Mouse (Mus musculus) ES-CJ7 (cell line): ENCODE data around the gene Slco4c1.

Experiments used
- DNase-seq: peaks from one replicate; pipeline ENCODE4 v3.0.0; 2011; ENCODE audit warnings: low read depth, low spot score

Gene Slco4c1

GRCm38 (mm10) chr1:96871528-96872360 is at the start of gene Slco4c1:
TSS of gene Slco4c1 (minus strand) at chr1:96872171.
- peak; percentile 80 for DNase-seq

DNA sequence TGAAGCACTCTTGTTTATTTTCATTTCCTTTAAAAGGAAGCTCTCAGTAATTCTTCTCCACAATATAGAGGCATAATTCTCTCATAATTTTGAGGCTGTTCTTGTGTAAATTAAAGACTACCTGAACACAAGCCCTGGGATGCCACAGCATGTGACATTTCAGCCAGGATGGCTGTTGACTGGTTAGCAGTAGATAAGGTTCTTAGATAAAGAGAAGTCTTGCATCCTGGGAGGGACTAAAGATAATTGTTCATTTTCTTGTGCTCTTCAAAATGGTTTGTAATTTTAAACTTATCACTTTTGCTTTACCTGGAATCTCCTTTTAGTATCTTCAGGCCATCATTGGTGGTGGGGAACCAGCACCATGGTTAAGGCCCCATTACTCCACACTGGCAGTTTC is 45.4 kb upstream of the Slco4c1 start:
- DNase-seq = no peak

DNA sequence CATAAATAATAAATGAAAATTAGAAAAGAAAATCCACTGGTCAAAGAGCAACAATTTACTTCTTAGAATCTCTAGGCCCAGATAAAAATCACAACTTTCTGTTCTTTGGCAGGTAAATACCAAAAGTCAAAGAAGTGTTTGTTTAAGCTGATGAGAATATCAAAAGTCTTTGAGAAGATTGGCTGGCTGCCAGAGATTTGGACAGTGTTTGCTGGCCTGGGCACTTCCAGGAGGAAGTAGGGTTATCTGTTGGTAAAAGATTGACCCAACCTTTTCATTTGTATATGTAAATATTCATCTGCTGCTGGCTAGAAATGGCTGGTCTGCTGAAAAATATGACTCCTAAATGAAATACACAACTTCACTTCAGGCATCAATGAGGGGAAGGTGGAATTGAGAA is 11.8 kb upstream of the Slco4c1 start:
- DNase-seq = no peak

DNA sequence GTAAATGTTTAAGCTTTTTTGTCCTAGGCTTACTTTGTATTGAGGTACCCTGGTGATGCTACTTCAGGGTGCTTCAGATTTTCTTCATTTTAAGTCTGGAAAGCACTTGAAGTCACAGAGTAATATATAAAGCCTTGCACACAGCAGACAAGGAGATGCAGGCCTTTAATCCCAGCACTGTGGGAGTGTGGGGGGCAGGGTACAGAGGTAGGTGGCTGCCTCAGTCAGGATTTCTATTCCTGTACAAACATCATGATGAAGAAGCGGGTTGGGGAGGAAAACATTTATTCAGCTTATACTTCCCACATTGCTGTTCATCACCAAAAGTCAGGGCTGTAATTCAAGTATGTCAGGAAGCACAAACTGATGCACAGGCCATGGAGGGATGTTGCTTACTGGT is 6.6 kb upstream of the Slco4c1 start:
- DNase-seq = no peak

GRCm38 (mm10) chr1:96876076-96876475 is 4.1 kb upstream of the Slco4c1 start:
- peak; percentile 93 for DNase-seq

DNA sequence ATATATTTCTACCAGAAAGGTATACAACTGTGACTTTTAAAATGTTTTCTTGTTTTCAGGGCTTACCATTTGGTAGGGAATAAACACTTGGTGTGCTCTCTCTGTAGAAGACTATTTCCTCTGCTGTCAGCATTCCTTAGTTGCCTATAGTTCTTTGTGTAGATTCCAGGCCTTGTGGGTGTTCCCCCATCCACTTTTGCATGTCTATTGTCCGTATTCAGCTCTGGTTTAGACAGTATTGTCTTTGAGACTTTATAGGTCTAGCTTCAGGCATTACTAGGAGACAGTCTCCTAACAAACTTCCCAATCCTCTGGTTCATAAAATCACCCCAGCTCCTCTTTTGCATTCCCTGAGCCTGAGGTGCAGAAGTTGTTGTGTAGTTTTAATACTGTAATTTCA is 2.7 kb upstream of the Slco4c1 start:
- peak; percentile 96 for DNase-seq

DNA sequence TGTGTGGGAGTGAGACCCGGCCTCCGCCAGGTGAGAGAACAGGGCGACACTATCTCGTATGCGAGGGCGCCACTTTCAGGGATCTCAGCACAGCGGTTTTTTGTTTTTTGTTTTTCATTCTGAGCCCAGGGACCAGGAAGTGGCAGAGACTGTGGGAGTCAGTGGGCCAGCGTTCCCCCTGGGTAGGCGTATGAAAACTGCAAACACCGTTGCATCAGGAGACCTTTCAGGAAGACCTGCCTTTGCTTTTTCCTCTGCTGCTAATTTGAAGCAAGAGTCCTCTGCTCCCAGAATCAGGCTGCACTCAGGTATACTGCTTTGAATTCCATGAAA is 356 bp upstream of the Slco4c1 start:
- no peak for DNase-seq

- peak; percentile 19 for DNase-seq
Observed at GRCm38 (mm10) chr1:96870764-96871307, 1.1 kb downstream of the Slco4c1 start.

DNA sequence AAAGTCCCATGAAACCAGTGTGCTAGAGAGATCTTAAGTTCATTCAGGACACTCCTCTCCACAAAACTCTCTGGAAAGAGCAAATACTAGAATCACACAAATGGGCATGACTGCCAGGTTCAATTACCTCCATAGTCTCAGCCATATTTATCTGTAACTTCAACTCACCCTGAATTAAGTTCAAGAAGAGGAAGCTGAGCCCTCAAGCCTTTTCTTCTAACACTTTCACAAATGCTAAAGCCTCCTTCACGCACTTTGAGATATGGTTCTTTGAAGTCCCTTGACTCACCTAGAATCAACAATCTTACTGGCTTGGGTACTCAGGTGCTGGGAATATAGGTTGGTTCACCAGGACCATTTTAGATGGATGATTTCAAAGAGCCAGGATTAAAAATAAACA is 3.2 kb downstream of the Slco4c1 start:
- no peak for DNase-seq

GRCm38 (mm10) chr1:96866002-96866401 is 6.0 kb downstream of the Slco4c1 start:
- no peak for DNase-seq

DNA sequence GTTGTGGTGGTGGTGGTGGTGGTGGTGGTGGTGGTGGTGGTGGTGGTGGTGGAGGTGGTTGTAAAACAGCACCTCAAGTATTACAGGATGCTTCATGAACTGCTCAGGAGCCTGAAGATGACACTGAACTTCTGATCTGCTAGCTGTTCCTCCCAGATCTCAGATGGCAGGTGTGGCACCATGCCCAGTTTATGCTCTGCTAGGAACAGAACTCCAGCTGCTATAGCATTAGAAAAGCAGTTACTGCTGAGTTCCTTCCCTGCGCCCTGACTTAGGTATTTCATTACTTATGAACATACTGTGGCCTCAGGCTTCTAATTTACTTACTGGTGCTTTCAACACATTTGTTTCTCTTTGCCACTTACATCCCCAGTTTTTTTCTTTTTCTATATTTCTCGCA is 7.9 kb downstream of the Slco4c1 start:
- no peak for DNase-seq

DNA sequence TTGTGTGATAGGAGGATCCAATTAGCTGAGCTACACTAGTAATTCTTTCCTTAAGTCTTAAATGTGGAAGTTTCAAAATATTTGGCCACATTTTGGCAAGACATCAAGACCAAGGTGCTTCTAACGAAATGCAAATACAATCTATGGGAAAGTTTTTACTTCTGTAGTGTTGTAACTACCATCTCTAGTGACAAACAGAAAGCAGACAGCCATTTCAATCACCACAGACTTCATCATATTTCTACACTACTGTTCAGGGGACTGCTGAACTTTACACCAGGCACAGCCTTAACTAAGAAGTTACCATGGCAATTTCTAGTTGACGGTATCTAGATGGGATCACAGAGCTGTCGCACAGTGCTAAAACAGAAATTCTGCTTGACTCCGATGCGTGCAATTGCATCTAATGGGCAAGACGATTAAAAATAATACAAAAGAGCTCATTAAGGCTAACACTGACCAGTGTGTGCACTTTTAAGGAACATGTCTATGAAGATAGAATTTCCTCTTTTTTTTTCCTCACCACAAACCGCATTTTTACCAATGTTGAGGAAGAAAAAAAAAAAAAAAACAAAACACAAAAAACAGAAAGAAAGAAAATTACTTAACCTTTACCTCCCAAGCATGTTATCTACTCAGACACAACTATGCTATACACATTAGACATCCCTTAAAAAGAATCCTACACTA is 11.8 kb downstream of the Slco4c1 start:
- DNase-seq = no peak

- DNase-seq = no peak
Observed at GRCm38 (mm10) chr1:96853541-96853940, 18.4 kb downstream of the Slco4c1 start.

- DNase-seq = no peak
Observed at GRCm38 (mm10) chr1:96849101-96849500, 22.9 kb downstream of the Slco4c1 start.

GRCm38 (mm10) chr1:96848606-96849005 is 23.4 kb downstream of the Slco4c1 start:
- DNase-seq = no peak

- DNase-seq = peak; percentile 41
Observed at GRCm38 (mm10) chr1:96846727-96847126, 25.2 kb downstream of the Slco4c1 start.

DNA sequence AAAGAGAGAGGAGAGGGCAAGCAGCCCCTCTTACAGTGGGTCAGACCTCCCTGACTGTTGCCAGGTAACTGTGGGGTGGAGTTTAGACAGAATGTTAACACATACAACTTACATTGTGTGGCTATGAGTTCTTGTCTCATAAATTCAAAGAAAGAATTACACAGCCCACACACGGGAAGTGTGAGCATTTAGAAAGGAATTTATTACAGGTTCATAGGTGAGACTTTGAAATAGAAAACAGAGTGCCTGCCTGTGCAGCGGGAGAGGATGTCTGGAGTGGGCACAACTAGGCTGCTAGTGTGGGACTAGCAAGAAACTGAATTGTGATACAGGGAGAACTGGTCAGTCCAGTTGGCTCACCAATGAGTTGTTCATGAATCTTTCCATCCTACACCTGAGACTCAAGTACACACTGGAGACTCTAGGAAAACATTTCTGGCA is 66.7 kb downstream of the Slco4c1 start:
- no peak for DNase-seq

DNA sequence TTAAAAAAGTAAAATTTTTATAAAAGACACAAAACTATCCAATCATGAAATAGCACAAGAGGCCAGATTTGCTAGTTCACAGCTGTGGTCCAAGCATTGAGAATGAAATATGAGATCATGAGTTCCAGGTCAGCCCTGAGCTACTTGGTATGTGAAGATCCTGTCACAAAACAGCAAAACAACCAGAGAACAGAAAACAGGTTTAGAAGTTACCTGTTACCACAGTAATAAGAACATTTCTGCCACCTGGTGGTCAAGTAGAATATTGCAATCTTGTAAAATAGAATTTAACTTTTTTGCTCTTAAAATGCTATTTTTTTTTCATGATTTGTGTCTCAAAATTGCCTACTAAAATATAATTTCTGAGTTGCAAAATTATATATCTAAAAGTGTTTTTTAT is 70.4 kb downstream of the Slco4c1 start:
- peak; percentile 58 for DNase-seq

DNA sequence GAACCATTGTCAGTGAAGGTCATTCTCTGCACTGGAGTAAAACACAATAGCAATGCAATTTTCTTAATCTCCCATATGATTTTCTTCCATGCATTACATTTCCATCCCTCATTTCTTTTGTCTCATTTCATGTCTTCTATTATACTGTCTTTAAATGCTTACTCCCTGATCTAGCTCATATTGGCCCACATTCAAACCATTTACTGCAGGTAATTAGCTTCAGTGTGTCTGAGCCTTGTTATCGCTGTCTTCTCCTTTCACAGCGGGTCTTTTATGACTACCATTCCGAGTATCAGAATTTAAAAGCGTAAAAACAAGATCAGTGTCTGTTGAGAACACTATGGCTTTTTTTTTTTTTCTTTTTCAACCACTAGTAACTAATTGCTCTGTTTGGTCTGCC is 77.3 kb downstream of the Slco4c1 start:
- no peak for DNase-seq

GRCm38 (mm10) chr1:96794290-96794689 is 77.7 kb downstream of the Slco4c1 start:
- DNase-seq = no peak

DNA sequence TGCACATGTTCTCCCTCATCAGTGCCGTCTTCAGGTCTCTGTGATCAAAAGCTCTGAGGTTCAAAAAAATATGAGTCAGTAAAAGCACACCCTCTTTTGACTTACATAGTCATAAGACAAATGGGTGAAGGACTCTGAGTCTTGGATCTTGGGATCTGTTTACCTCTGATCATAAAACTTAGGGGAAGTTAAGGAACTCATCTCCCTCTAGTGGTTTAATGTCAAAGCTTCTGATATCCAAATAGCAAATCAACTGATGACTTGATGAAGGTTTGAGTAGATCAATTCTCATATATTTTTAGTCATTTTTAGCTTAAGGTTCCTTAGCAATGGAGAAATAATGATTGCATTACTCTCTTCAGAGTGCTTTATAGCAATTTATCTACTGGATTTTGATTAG is 82.7 kb downstream of the Slco4c1 start:
- DNase-seq = peak; percentile 17

GRCm38 (mm10) chr1:96774174-96774573 is 97.8 kb downstream of the Slco4c1 start:
- no peak for DNase-seq

GRCm38 (mm10) chr1:96773712-96774111 is 98.3 kb downstream of the Slco4c1 start:
- no peak for DNase-seq
